In the genomic region with DNA sequence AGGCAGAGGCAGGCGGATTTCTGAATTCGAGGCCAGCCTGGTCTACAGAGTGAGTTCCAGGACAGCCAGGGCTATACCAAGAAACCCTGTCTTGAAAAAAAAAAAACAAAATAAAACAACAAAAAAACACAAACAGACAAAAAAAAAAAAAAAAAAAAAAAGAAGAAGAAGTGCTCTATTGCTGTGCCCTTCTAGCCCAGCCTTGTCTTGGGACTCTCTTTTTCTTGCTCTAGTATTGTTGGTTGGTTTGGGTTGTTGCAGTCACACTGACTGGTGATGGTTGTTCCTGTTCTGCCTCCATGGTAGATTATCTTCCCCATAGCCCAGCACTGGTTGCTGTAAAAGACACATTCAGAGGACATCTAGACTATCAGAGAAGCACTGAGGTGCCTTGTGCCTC, we compare ENCODE assay signal across 29 mouse cellular contexts. TPM values are rescaled to one million over a fixed set of nuclear protein-coding genes. Genes with fewer than 3 reads are reported as not detected.
"Had no signal": no experiment of that assay in that cellular context is flagged by ENCODE, and none has a peak within 500 bp of the region (broad histone marks: within the 10 kb centered on the region; RNA-seq: fewer than 3 reads in every experiment).

No protein-coding gene starts in this region.

- H3K9ac ChIP-seq: limb, embryonic 12.5 days; limb, embryonic 13.5 days; limb, embryonic 15.5 days; liver, embryonic 12.5 days; liver, embryonic 13.5 days; liver, embryonic 14.5 days; liver, embryonic 15.5 days; liver, postnatal 0 days; lung, embryonic 14.5 days; lung, embryonic 15.5 days; midbrain, embryonic 12.5 days; midbrain, embryonic 13.5 days; midbrain, embryonic 15.5 days had no signal

- DNase-seq: left cerebral cortex, postnatal 4 days; liver; liver, embryonic 13.5 days; liver, postnatal 0 days; lung, adult 18-20 months; lung, adult 2 months; lung, embryonic 14.5 days; lung, postnatal 10 days; lung, postnatal 14 days; lung, postnatal 36 days; lung, postnatal 4 days; midbrain, embryonic 14.5 days had no signal

- H3K9me3 ChIP-seq: limb, embryonic 10.5 days; limb, embryonic 12.5 days; limb, embryonic 13.5 days; limb, embryonic 15.5 days; liver, embryonic 12.5 days; liver, embryonic 13.5 days; liver, embryonic 15.5 days; lung, embryonic 15.5 days; megakaryocyte, embryonic 14.5 days; midbrain, embryonic 10.5 days; midbrain, embryonic 12.5 days; midbrain, embryonic 13.5 days; midbrain, embryonic 15.5 days had no signal

- H3K27ac ChIP-seq: left cerebral cortex, adult 2 months; limb, embryonic 10.5 days; limb, embryonic 12.5 days; limb, embryonic 13.5 days; limb, embryonic 15.5 days; liver, embryonic 14.5 days; liver, embryonic 15.5 days; lung, embryonic 15.5 days; macrophage; midbrain, embryonic 10.5 days; midbrain, embryonic 12.5 days; midbrain, embryonic 13.5 days; midbrain, embryonic 15.5 days had no signal

- H3K27me3 ChIP-seq: limb, embryonic 12.5 days; limb, embryonic 13.5 days; limb, embryonic 15.5 days; liver, embryonic 12.5 days; liver, embryonic 13.5 days; liver, embryonic 15.5 days; lung, embryonic 15.5 days; megakaryocyte, embryonic 14.5 days; midbrain, embryonic 12.5 days; midbrain, embryonic 13.5 days; midbrain, embryonic 15.5 days had no signal

- H3K4me1 ChIP-seq: limb, embryonic 10.5 days; limb, embryonic 12.5 days; limb, embryonic 13.5 days; limb, embryonic 15.5 days; lung, embryonic 15.5 days; midbrain, embryonic 10.5 days; midbrain, embryonic 12.5 days; midbrain, embryonic 13.5 days; midbrain, embryonic 15.5 days had no signal

- H3K4me3 ChIP-seq: left cerebral cortex, adult 2 months; limb, embryonic 10.5 days; limb, embryonic 12.5 days; limb, embryonic 13.5 days; limb, embryonic 15.5 days; liver, embryonic 12.5 days; liver, embryonic 13.5 days; liver, embryonic 15.5 days; lung, embryonic 15.5 days; megakaryocyte, embryonic 14.5 days; midbrain, embryonic 10.5 days; midbrain, embryonic 12.5 days; midbrain, embryonic 13.5 days; midbrain, embryonic 15.5 days; myocyte had no signal

RNA-seq across cellular contexts. Expression of gene Sag, which starts 34.2 kb away (rescaled TPM):
- total RNA-seq: midbrain, postnatal 0 days had no signal
